Mouse (Mus musculus) spleen, adult 2 months (tissue): ENCODE measurements at regions not wholly inside any gene's neighbourhood (a gene's known extent, or its start where the extent isn't known, plus 50 kb on each side); places are given as distances from the start of the nearest gene placed in this dataset.

Source experiments
- CTCF ChIP-seq: fragments of 200-500 bp; IDR thresholded peaks from 2 replicates; pipeline ENCODE4 v1.5.1; 2011; ENCODE audit warnings: mild to moderate bottlenecking, inconsistent platforms; ENCODE audit not compliant: insufficient read depth, insufficient read length, insufficient replicate concordance; ENCODE audit errors: extremely low read depth
- POLR2A ChIP-seq: fragments of 200-500 bp; IDR thresholded peaks from 2 replicates; pipeline ENCODE4 v1.6.1; 2011; ENCODE audit warnings: low read depth, low read length, inconsistent platforms

GRCm38 (mm10) chr3:115792606-115793005 lies 77.7 kb upstream of the S1pr1 start:
- TF ChIP-seq POLR2A (no peak), CTCF (no peak)
